Mouse (Mus musculus) CH12.LX (cell line): ENCODE measurements around the gene Pde12.

ENCODE experiments used
- CHD2 ChIP-seq: IDR thresholded peaks from 2 replicates; pipeline ENCODE4 v1.6.1; 2011; ENCODE audit warnings: low read length, improper control_type of control experiment
- CTCF ChIP-seq, 2 experiments: IDR thresholded peaks in 1 of 2; conservative IDR thresholded peaks in 1 of 2; 2 replicates each; pipeline ENCODE4 v1.5.1; 2011 to 2012; ENCODE audit warnings: low read depth in 2 of 2, low read length in 2 of 2, improper control_type of control experiment in 1 of 2, inconsistent platforms in 1 of 2, mild to moderate bottlenecking in 1 of 2, moderate library complexity in 1 of 2
- ETS1 ChIP-seq: conservative IDR thresholded peaks from 2 replicates; pipeline ENCODE4 v1.6.1; 2012; ENCODE audit warnings: low read depth, mild to moderate bottlenecking, inconsistent platforms, low read length, improper control_type of control experiment, moderate library complexity
- MAZ ChIP-seq: IDR thresholded peaks from 2 replicates; pipeline ENCODE4 v1.6.1; 2012; ENCODE audit warnings: low read depth, mild to moderate bottlenecking, inconsistent platforms, low read length, improper control_type of control experiment, moderate library complexity
- POLR2A ChIP-seq: IDR thresholded peaks from 2 replicates; pipeline ENCODE4 v1.6.1; 2011; ENCODE audit warnings: low read depth, mild to moderate bottlenecking, improper control_type of control experiment, low read length
- POLR2AphosphoS2 ChIP-seq: IDR thresholded peaks from 2 replicates; pipeline ENCODE4 v1.6.1; 2011; ENCODE audit warnings: low read depth, low read length, improper control_type of control experiment
- RAD21 ChIP-seq: IDR thresholded peaks from 2 replicates; pipeline ENCODE4 v1.6.1; 2011; ENCODE audit warnings: low read depth, mild to moderate bottlenecking, low read length, improper control_type of control experiment, moderate library complexity
- SIN3A ChIP-seq: IDR thresholded peaks from 2 replicates; pipeline ENCODE4 v1.6.1; 2012; ENCODE audit warnings: low read length, improper control_type of control experiment, inconsistent platforms
- TBP ChIP-seq: conservative IDR thresholded peaks from 2 replicates; pipeline ENCODE4 v1.6.1; 2011; ENCODE audit warnings: low read depth, low read length, improper control_type of control experiment

- TF ChIP-seq CHD2: no peak
- TF ChIP-seq CTCF (conservative IDR thresholded peaks at IDR 0.05 in 1 of 2, IDR thresholded peaks at IDR 0.05 in 1 of 2; ENCODE audit: low read depth in 2 of 2, low read length in 2 of 2): no peak
- no peak for TF ChIP-seq RAD21
- TF ChIP-seq MAZ: no peak
- TF ChIP-seq POLR2AphosphoS2: no peak
- no peak for TF ChIP-seq POLR2A
- no peak for TF ChIP-seq TBP
- TF ChIP-seq SIN3A: no peak
- TF ChIP-seq ETS1: no peak
Observed at GRCm38 (mm10) chr14:26610689-26611088, 59.0 kb downstream of the Pde12 start.
